Mouse (Mus musculus): ENCODE data around the gene Il13. TPM values are rescaled to one million over a fixed set of nuclear protein-coding genes. Genes with fewer than 3 reads are reported as not detected.

The Il13 gene
- total and polyA plus RNA-seq, 3 experiments, result 2.8 to 4.8 (median 3.6) TPM

DNA sequence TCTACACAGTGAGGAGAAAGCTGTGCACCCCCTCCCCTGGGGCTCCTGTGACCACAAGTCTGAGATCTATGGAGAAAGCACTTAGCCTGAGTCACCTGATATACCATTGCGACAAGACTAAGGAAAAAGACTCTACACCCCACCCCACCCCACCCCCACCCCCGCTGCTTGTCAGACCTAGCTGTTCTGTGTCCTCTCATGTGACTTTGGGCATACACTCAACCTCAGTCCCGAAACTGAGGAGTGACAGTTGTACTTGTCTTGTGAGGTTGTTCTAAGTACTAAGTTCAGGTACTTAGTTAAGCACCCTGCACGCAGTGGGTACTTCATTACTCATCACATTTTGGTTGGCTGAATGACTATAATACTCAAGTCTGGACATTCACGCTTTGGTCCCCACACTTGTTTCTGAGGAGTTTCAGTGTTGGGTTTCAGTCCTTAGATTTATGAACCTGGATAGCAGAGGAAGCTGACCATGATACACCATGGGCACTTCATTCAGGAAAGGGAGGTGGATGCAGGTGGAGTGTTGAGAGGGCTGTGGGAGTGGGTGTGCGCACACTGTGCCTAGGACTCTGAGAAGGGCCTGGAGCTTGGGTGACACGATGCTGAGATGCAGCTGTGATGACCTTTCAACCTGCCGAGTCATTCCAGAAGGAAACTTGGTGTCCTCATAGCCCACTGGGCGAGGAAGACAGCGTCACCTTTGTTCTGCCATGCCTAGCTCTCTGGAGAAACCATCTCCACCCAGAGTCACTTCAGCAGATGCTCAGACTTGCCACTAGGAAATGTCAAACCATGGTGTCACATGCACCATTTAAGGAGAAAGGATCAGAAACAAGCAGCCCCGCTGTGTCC is 12.7 kb downstream of the Il13 start:
- dilution Hi-C loops (cut with MboI; ENCODE audit: extremely low pct_ligation_motif_present, extremely low pct_unique_long_range_greater_than_20kb, low sequenced_read_pairs), result no loop called here
- peaks cover 0 to 6% of the 10 kb centered on the region in 2 experiments for H3K36me3 ChIP-seq (replicated peaks in 1 of 2; ENCODE audit: control insufficient read depth in 1 of 2, insufficient read depth in 1 of 2, low read length in 1 of 2)
- peak; percentile 70 for DNase-seq (ENCODE audit: extremely low read depth)
- H3K9ac ChIP-seq (ENCODE audit: insufficient read depth, low read depth), result no peak overlapping the region
- H3K4me3 ChIP-seq (replicated peaks in 1 of 3; ENCODE audit: low read depth in 2 of 3, low read length in 2 of 3, poor library complexity in 1 of 3), result peak overlapping the region in 1 of 3 experiments; percentile 9
- peak overlapping the region; percentile 56 for H3K27ac ChIP-seq (ENCODE audit: insufficient read depth, low read depth)
- H3K27me3 ChIP-seq (replicated peaks), result no peaks in the 10 kb centered on the region
- H3K4me2 ChIP-seq (ENCODE audit: insufficient read depth, low read depth, poor library complexity, severe bottlenecking), result no peak overlapping the region
- H3K4me1 ChIP-seq (ENCODE audit: control insufficient read depth in 1 of 2, insufficient read depth in 2 of 2), result peaks cover 41 to 75% of the 10 kb centered on the region in 2 experiments
- peaks cover 8% of the 10 kb centered on the region for H3K9me3 ChIP-seq (replicated peaks; ENCODE audit: low read length)
- in situ Hi-C loops (cut with MboI; ENCODE audit: low pct_ligation_motif_present, low pct_unique_long_range_greater_than_20kb, low sequenced_read_pairs), result loop anchor here (5.0 kb wide), 1 partner anchor 35 kb away; no protein-coding TSS in a partner anchor
- H3K79me2 ChIP-seq (replicated peaks; ENCODE audit: control insufficient read depth, extremely low read depth, insufficient read depth, poor library complexity, severe bottlenecking), result no peaks in the 10 kb centered on the region
- peak; percentile 70 for TF ChIP-seq MAX (IDR thresholded peaks at IDR 0.05; ENCODE audit: low read length)
- TF ChIP-seq CHD2 (IDR thresholded peaks at IDR 0.05; ENCODE audit: low read length), result peak; percentile 37; the same call in 1 of the 2 replicates
- TF ChIP-seq GABPA (IDR thresholded peaks at IDR 0.05; ENCODE audit: insufficient replicate concordance, low read depth, low read length), result no peak
- no peak for TF ChIP-seq NRF1 (IDR thresholded peaks at IDR 0.05; ENCODE audit: low read depth, low read length)
- no peak for TF ChIP-seq ZC3H11A (IDR thresholded peaks at IDR 0.05; ENCODE audit: low read depth, low read length)
- TF ChIP-seq USF2 (conservative IDR thresholded peaks at IDR 0.05; ENCODE audit: low read depth, low read length), result no peak
- no peak for TF ChIP-seq MAFK (IDR thresholded peaks at IDR 0.05; ENCODE audit: insufficient replicate concordance, low read length)
- no peak; the same call in 1 of the 2 replicates for TF ChIP-seq SIN3A (IDR thresholded peaks at IDR 0.05; ENCODE audit: low read length)
- peak; percentile 50; the same call in 1 of the 2 replicates for TF ChIP-seq TCF12 (IDR thresholded peaks at IDR 0.05; ENCODE audit: low read depth, low read length)
- TF ChIP-seq IRF4 (IDR thresholded peaks at IDR 0.05; ENCODE audit: low read depth, low read length), result peak; percentile 63; the same call in 1 of the 2 replicates
- no peak for TF ChIP-seq USF1 (IDR thresholded peaks at IDR 0.05; ENCODE audit: low read depth, low read length)
- no peak for TF ChIP-seq RAD21 (IDR thresholded peaks at IDR 0.05; ENCODE audit: low read depth, low read length)
- no peak for TF ChIP-seq TBP (conservative IDR thresholded peaks at IDR 0.05; ENCODE audit: low read depth, low read length)
- TF ChIP-seq SMC3 (IDR thresholded peaks at IDR 0.05; ENCODE audit: low read depth, low read length), result no peak; the same call in 1 of the 2 replicates
- no peak for TF ChIP-seq ZMIZ1 (IDR thresholded peaks at IDR 0.05; ENCODE audit: low read depth, low read length)
- TF ChIP-seq JUND (conservative IDR thresholded peaks at IDR 0.05; ENCODE audit: low read depth, low read length), result peak; percentile 61
- peak; percentile 14; the same call in 1 of the 2 replicates for TF ChIP-seq MXI1 (IDR thresholded peaks at IDR 0.05; ENCODE audit: low read depth, low read length)
- peak; percentile 81 for TF ChIP-seq BHLHE40 (IDR thresholded peaks at IDR 0.05; ENCODE audit: low read depth, low read length)
- peak; percentile 63; the same call in 1 of the 2 replicates for TF ChIP-seq RCOR1 (conservative IDR thresholded peaks at IDR 0.05; ENCODE audit: low read depth, low read length)
- 0 out of 2 replicates have a peak, but pooled peaks have one; percentile 19 for TF ChIP-seq POLR2A (IDR thresholded peaks at IDR 0.05; ENCODE audit: low read depth, low read length)
- TF ChIP-seq HCFC1 (IDR thresholded peaks at IDR 0.05; ENCODE audit: low read depth, low read length), result no peak
- TF ChIP-seq ETS1 (conservative IDR thresholded peaks at IDR 0.05; ENCODE audit: low read depth, low read length), result peak; percentile 75
- TF ChIP-seq NELFE (IDR thresholded peaks at IDR 0.05; ENCODE audit: low read depth, low read length), result 0 out of 2 replicates have a peak, but pooled peaks have one; percentile 23
- TF ChIP-seq POLR2AphosphoS2 (IDR thresholded peaks at IDR 0.05; ENCODE audit: low read depth, low read length), result no peak
- peak; percentile 27; the same call in 1 of the 2 replicates for TF ChIP-seq JUN (IDR thresholded peaks at IDR 0.05; ENCODE audit: insufficient read depth, low read depth, low read length)
- TF ChIP-seq CTCF (conservative IDR thresholded peaks at IDR 0.05 in 1 of 2, IDR thresholded peaks at IDR 0.05 in 1 of 2; ENCODE audit: low read depth in 2 of 2, low read length in 2 of 2), result peak in 1 of 2 experiments; percentile 25; a peak in 1 of 4 replicates
- peak; percentile 60; the same call in 1 of the 2 replicates for TF ChIP-seq MYC (IDR thresholded peaks at IDR 0.05; ENCODE audit: low read depth, low read length)
- no peak for TF ChIP-seq CHD1 (IDR thresholded peaks at IDR 0.05; ENCODE audit: low read depth, low read length)
- TF ChIP-seq EP300 (IDR thresholded peaks at IDR 0.05; ENCODE audit: low read length), result peak; percentile 72
- TF ChIP-seq ZNF384 (IDR thresholded peaks at IDR 0.05; ENCODE audit: low read depth, low read length), result no peak
- TF ChIP-seq E2F4 (IDR thresholded peaks at IDR 0.05; ENCODE audit: insufficient replicate concordance, low read depth, low read length), result no peak
- TF ChIP-seq MAZ (IDR thresholded peaks at IDR 0.05; ENCODE audit: low read depth, low read length), result no peak; the same call in 1 of the 2 replicates
- TF ChIP-seq MEF2A (IDR thresholded peaks at IDR 0.05; ENCODE audit: borderline replicate concordance, low read depth, low read length), result no peak; the same call in 1 of the 2 replicates
- no peak for TF ChIP-seq UBTF (IDR thresholded peaks at IDR 0.05; ENCODE audit: low read depth, low read length)
- no peak; the same call in 1 of the 2 replicates for TF ChIP-seq ELF1 (IDR thresholded peaks at IDR 0.05; ENCODE audit: low read depth, low read length)
- no peak for TF ChIP-seq KAT2A (IDR thresholded peaks at IDR 0.05; ENCODE audit: insufficient replicate concordance, low read length)
- peak; percentile 70; the same call in 1 of the 2 replicates for TF ChIP-seq ZKSCAN1 (IDR thresholded peaks at IDR 0.05; ENCODE audit: borderline replicate concordance, low read depth, low read length)
